Mouse (Mus musculus): ENCODE data around the gene Cfdp1. TPM values are rescaled to one million over a fixed set of nuclear protein-coding genes. Genes with fewer than 3 reads are reported as not detected.
"Not testable (repeated sequence)": the region's sequence is repeated elsewhere in the genome, so short reads cannot be mapped to it uniquely, and the experiment has no call there.

Gene Cfdp1
- polyA plus RNA-seq, 1 experiment from 2014 or later = 203 TPM

- Histone ChIP-seq H3K27me3 (ENCODE audit: control insufficient read depth, insufficient read depth, low read depth, low read length) (no peaks in the 10 kb centered on the region), H3K4me2 (ENCODE audit: low read depth, low read length) (no peak overlapping the region), H3K9me3 (ENCODE audit: control insufficient read depth, low read length) (no peaks in the 10 kb centered on the region), H3K4me3 (ENCODE audit: low read length) (no peak overlapping the region), H3K4me1 (replicated peaks; ENCODE audit: control insufficient read depth, insufficient read depth, low read length) (0 out of 2 replicates have a peak, but pooled peaks cover 2% of the 10 kb centered on the region), H3K36me3 (ENCODE audit: control insufficient read depth, insufficient read depth, low read length) (0 out of 2 replicates have a peak, but pooled peaks cover 2% of the 10 kb centered on the region), H3K9ac (ENCODE audit: low read length) (no peak overlapping the region), H3K27ac (ENCODE audit: low read length) (no peak overlapping the region)
- WGBS = 58% methylated on average over 6 of the region's 6 CpGs
- ATAC-seq (ENCODE audit: low read depth) = peak; percentile 82
These were observed 11.8 kb upstream of the Cfdp1 start for GRCm38 (mm10) chr8:111865857-111866256.

DNA sequence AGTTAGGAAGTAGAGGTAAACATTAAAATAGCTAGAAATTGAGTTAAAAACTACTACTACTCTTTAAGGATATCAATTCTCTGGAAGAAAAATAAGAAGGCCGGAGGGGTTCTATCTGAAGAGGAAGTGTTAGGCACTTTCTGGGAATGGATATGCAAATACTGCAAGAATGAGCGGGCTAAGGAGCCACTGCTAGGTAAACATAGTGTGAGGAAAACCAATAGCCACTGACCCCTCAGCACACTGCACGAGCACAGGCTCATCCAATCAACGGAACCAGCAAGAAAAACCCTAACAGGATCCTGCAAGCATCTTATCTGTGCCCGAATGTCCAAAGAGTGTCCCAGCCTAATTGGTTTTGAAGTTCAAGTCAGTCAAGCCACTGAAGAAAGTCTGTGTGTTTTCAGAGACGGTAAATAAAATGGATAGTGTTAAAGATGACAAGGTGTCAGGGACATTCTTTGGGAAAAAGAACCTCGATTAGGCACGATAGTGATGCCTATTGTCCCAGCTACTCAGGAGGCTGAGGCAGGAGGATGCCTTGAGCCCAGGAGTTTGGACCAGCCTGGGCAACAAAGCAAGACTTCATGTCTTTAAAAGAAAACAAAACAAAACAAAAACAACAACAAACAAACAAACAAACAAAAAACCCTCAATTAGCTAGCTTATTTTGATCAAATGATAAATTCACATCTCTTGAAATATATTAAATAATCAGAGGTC is 11.2 kb upstream of the Cfdp1 start:
- Histone ChIP-seq H3K4me1 (replicated peaks; ENCODE audit: control insufficient read depth, insufficient read depth, low read length) (0 out of 2 replicates have a peak, but pooled peaks cover 2% of the 10 kb centered on the region), H3K27ac (ENCODE audit: low read length) (no peak overlapping the region), H3K36me3 (ENCODE audit: control insufficient read depth, insufficient read depth, low read length) (0 out of 2 replicates have a peak, but pooled peaks cover 2% of the 10 kb centered on the region), H3K9ac (ENCODE audit: low read length) (no peak overlapping the region), H3K4me2 (ENCODE audit: low read depth, low read length) (no peak overlapping the region), H3K9me3 (ENCODE audit: control insufficient read depth, low read length) (no peaks in the 10 kb centered on the region), H3K27me3 (ENCODE audit: control insufficient read depth, insufficient read depth, low read depth, low read length) (no peaks in the 10 kb centered on the region), H3K4me3 (ENCODE audit: low read length) (no peak overlapping the region)
- ATAC-seq (ENCODE audit: low read depth) = no peak
- 76% methylated on average over 8 of the region's 8 CpGs for WGBS

DNA sequence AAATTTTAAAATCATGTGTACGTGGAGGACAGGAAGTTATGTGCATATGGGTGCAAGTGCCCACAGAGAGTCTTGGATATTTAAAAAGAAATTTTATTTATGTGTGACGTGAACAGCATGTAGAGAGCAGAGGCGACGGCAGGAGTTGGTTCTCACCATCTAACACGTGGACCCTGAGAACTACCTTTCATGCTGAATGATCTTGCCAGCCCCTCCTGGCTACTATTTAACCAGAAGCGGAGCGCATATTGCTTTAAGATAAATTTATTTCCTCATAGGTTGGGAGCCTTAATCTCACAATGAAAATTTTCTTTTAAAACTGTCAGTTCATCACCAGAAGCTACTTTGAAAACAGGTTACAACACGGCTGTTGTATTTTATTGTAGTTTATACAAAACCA is 10.6 kb upstream of the Cfdp1 start:
- H3K27me3 ChIP-seq (ENCODE audit: control insufficient read depth, insufficient read depth, low read depth, low read length) = no peaks in the 10 kb centered on the region
- 0 out of 2 replicates have a peak, but pooled peaks cover 2% of the 10 kb centered on the region for H3K4me1 ChIP-seq (replicated peaks; ENCODE audit: control insufficient read depth, insufficient read depth, low read length)
- no peak overlapping the region for H3K27ac ChIP-seq (ENCODE audit: low read length)
- H3K4me2 ChIP-seq (ENCODE audit: low read depth, low read length) = no peak overlapping the region
- H3K9me3 ChIP-seq (ENCODE audit: control insufficient read depth, low read length) = no peaks in the 10 kb centered on the region
- H3K36me3 ChIP-seq (ENCODE audit: control insufficient read depth, insufficient read depth, low read length) = 0 out of 2 replicates have a peak, but pooled peaks cover 2% of the 10 kb centered on the region
- WGBS = 77% methylated on average over 8 of the region's 8 CpGs
- H3K9ac ChIP-seq (ENCODE audit: low read length) = no peak overlapping the region
- no peak for ATAC-seq (ENCODE audit: low read depth)
- H3K4me3 ChIP-seq (ENCODE audit: low read length) = no peak overlapping the region

GRCm38 (mm10) chr8:111863280-111863679 is 9.2 kb upstream of the Cfdp1 start:
- 0 out of 2 replicates have a peak, but pooled peaks cover 2% of the 10 kb centered on the region for H3K36me3 ChIP-seq (ENCODE audit: control insufficient read depth, insufficient read depth, low read length)
- H3K9me3 ChIP-seq (ENCODE audit: control insufficient read depth, low read length) = no peaks in the 10 kb centered on the region
- no peak for ATAC-seq (ENCODE audit: low read depth)
- no peak overlapping the region for H3K4me3 ChIP-seq (ENCODE audit: low read length)
- H3K27me3 ChIP-seq (ENCODE audit: control insufficient read depth, insufficient read depth, low read depth, low read length) = no peaks in the 10 kb centered on the region
- 0 out of 2 replicates have a peak, but pooled peaks cover 2% of the 10 kb centered on the region for H3K4me1 ChIP-seq (replicated peaks; ENCODE audit: control insufficient read depth, insufficient read depth, low read length)
- H3K9ac ChIP-seq (ENCODE audit: low read length) = no peak overlapping the region
- H3K27ac ChIP-seq (ENCODE audit: low read length) = peak overlapping the region; percentile 32; the same call in 1 of the 2 replicates
- WGBS = 80% methylated on average over 4 of the region's 4 CpGs
- no peak overlapping the region for H3K4me2 ChIP-seq (ENCODE audit: low read depth, low read length)

DNA sequence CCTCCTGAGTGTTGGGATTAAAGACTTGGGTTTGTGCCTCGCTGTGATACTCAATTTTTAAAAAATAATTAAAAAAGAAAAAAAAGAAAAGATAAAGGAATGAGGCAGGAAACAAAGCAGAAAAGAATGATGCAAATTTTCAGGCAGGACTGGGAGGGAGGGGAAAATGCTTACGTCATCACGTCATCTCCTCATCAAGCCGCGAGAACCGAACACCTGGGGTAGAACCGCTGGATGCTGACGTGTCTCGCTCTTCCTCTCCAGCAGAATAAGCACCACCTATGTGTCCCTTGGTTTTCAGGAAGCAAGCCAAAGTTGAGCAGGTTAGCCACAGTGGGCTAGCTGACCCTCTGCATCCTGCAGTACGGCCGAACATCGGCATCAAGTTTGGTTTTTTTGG is 1.9 kb upstream of the Cfdp1 start:
- ATAC-seq (ENCODE audit: low read depth) = no peak
- no peaks in the 10 kb centered on the region for H3K9me3 ChIP-seq (ENCODE audit: control insufficient read depth, low read length)
- no peak overlapping the region for H3K27ac ChIP-seq (ENCODE audit: low read length)
- 87% methylated on average over 12 of the region's 12 CpGs for WGBS
- H3K4me3 ChIP-seq (ENCODE audit: low read length) = no peak overlapping the region
- no peaks in the 10 kb centered on the region for H3K27me3 ChIP-seq (ENCODE audit: control insufficient read depth, insufficient read depth, low read depth, low read length)
- no peak overlapping the region for H3K4me2 ChIP-seq (ENCODE audit: low read depth, low read length)
- no peak overlapping the region for H3K9ac ChIP-seq (ENCODE audit: low read length)
- peaks cover 10% of the 10 kb centered on the region for H3K4me1 ChIP-seq (replicated peaks; ENCODE audit: control insufficient read depth, insufficient read depth, low read length)
- no peaks in the 10 kb centered on the region for H3K36me3 ChIP-seq (ENCODE audit: control insufficient read depth, insufficient read depth, low read length)

DNA sequence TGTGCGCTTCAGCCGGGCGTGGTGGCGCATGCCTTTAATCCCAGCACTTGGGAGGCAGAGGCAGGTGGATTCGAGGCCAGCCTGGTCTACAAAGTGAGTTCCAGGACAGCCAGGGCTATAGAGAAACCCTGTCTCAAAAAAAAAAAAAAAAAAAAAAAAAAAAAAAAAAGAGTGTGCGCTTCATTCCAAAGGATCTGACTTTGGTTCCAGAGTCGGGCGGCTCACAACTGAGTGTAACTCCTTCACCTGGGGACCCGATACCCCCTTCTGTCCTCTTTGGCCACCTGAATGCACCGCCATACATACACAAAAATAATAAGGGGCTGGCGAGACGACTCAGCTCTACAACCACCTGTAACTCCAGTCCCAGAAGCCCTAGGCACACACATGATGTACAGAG is 872 bp downstream of the Cfdp1 start:
- WGBS = 57% methylated on average over 12 of the region's 12 CpGs
- H3K27ac ChIP-seq (ENCODE audit: low read length); ATAC-seq (ENCODE audit: low read depth); H3K36me3 ChIP-seq (ENCODE audit: control insufficient read depth, insufficient read depth, low read length); H3K27me3 ChIP-seq (ENCODE audit: control insufficient read depth, insufficient read depth, low read depth, low read length); H3K9me3 ChIP-seq (ENCODE audit: control insufficient read depth, low read length); H3K4me1 ChIP-seq (replicated peaks; ENCODE audit: control insufficient read depth, insufficient read depth, low read length): not testable (repeated sequence)
- Histone ChIP-seq H3K4me2 (ENCODE audit: low read depth, low read length) (peak overlapping the region; percentile 98), H3K9ac (ENCODE audit: low read length) (peak overlapping the region; percentile 95), H3K4me3 (ENCODE audit: low read length) (peak overlapping the region; percentile 98)

DNA sequence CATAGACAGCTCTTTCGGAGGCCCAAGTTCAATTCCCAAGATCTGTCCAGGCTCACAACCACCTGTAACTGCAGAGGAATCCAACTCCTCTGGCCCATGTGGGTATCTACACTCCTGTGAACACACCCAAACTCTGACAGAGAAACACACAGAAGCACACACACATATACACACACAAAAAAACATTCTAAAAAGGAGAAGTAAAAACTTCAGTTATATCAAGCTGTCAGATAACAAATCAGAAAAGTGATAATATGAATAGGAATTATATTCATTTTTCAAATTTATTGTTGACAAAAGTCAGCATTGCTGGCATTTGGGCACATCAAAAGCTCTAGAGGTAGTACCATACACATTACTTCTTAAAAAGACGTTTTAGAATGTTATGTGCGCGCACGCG is 7.3 kb downstream of the Cfdp1 start:
- Histone ChIP-seq H3K27ac (ENCODE audit: low read length) (no peak overlapping the region), H3K9ac (ENCODE audit: low read length) (no peak overlapping the region), H3K36me3 (ENCODE audit: control insufficient read depth, insufficient read depth, low read length) (peaks cover 1% of the 10 kb centered on the region; the same call in 1 of the 2 replicates), H3K4me3 (ENCODE audit: low read length) (no peak overlapping the region), H3K9me3 (ENCODE audit: control insufficient read depth, low read length) (no peaks in the 10 kb centered on the region), H3K4me1 (replicated peaks; ENCODE audit: control insufficient read depth, insufficient read depth, low read length) (no peaks in the 10 kb centered on the region), H3K4me2 (ENCODE audit: low read depth, low read length) (no peak overlapping the region), H3K27me3 (ENCODE audit: control insufficient read depth, insufficient read depth, low read depth, low read length) (no peaks in the 10 kb centered on the region)
- no peak for ATAC-seq (ENCODE audit: low read depth)
- WGBS = 95% methylated on average over 6 of the region's 6 CpGs

- H3K9ac ChIP-seq (ENCODE audit: low read length) = no peak overlapping the region
- no peaks in the 10 kb centered on the region for H3K9me3 ChIP-seq (ENCODE audit: control insufficient read depth, low read length)
- ATAC-seq (ENCODE audit: low read depth) = no peak
- H3K27ac ChIP-seq (ENCODE audit: low read length) = no peak overlapping the region
- H3K4me3 ChIP-seq (ENCODE audit: low read length) = no peak overlapping the region
- H3K4me2 ChIP-seq (ENCODE audit: low read depth, low read length) = no peak overlapping the region
- no peaks in the 10 kb centered on the region for H3K4me1 ChIP-seq (replicated peaks; ENCODE audit: control insufficient read depth, insufficient read depth, low read length)
- 14% methylated on average over 1 of the region's 1 CpGs for WGBS
- H3K27me3 ChIP-seq (ENCODE audit: control insufficient read depth, insufficient read depth, low read depth, low read length) = no peaks in the 10 kb centered on the region
- peaks cover 19% of the 10 kb centered on the region for H3K36me3 ChIP-seq (ENCODE audit: control insufficient read depth, insufficient read depth, low read length)
These were observed 18.6 kb downstream of the Cfdp1 start for GRCm38 (mm10) chr8:111835540-111835939.

GRCm38 (mm10) chr8:111834011-111834410 is 20.1 kb downstream of the Cfdp1 start:
- Histone ChIP-seq H3K9me3 (ENCODE audit: control insufficient read depth, low read length) (no peaks in the 10 kb centered on the region), H3K4me2 (ENCODE audit: low read depth, low read length) (no peak overlapping the region), H3K9ac (ENCODE audit: low read length) (no peak overlapping the region), H3K4me3 (ENCODE audit: low read length) (no peak overlapping the region), H3K27ac (ENCODE audit: low read length) (no peak overlapping the region), H3K4me1 (replicated peaks; ENCODE audit: control insufficient read depth, insufficient read depth, low read length) (peaks cover 4% of the 10 kb centered on the region; the same call in 1 of the 2 replicates), H3K36me3 (ENCODE audit: control insufficient read depth, insufficient read depth, low read length) (peaks cover 12% of the 10 kb centered on the region; the same call in 1 of the 2 replicates), H3K27me3 (ENCODE audit: control insufficient read depth, insufficient read depth, low read depth, low read length) (no peaks in the 10 kb centered on the region)
- 50% methylated on average over 6 of the region's 6 CpGs for WGBS
- ATAC-seq (ENCODE audit: low read depth) = no peak

All from lung, embryonic 16.5 days (tissue).